Mouse (Mus musculus) heart, embryonic 11.5 days (tissue): ENCODE measurements around the gene Tinag. TPM values are rescaled to one million over a fixed set of nuclear protein-coding genes. Genes with fewer than 3 reads are reported as not detected.
"Not testable (repeated sequence)": the region's sequence is repeated elsewhere in the genome, so short reads cannot be mapped to it uniquely, and the experiment has no call there.

Experiments
- ATAC-seq: fragments of 200-750 bp; cut with Nextera tagmentation; replicated peaks from 2 replicates; pipeline ENCODE4 v1.8.0; 2017; ENCODE audit warnings: moderate library complexity; ENCODE audit not compliant: insufficient number of reproducible peaks, low FRiP score, low TSS enrichment
- H3K27ac ChIP-seq: fragments of 300-500 bp; sonication (generic); 2 replicates; pipeline ENCODE4 v1.5.1; 2014; ENCODE audit warnings: mild to moderate bottlenecking, low read depth, low read length
- H3K27me3 ChIP-seq: fragments of 300-500 bp; sonication (generic); 2 replicates; pipeline ENCODE4 v1.6.1; 2014; ENCODE audit warnings: mild to moderate bottlenecking, low read length, mixed read lengths; ENCODE audit not compliant: control insufficient read depth, insufficient read depth
- H3K36me3 ChIP-seq: fragments of 300-500 bp; sonication (generic); 2 replicates; pipeline ENCODE4 v1.6.1; 2014; ENCODE audit warnings: mild to moderate bottlenecking, low read length, moderate library complexity, mixed read lengths; ENCODE audit not compliant: control insufficient read depth, insufficient read depth
- H3K4me1 ChIP-seq: fragments of 300-500 bp; sonication (generic); 2 replicates; pipeline ENCODE4 v1.6.1; 2014; ENCODE audit warnings: low read length; ENCODE audit not compliant: control insufficient read depth, insufficient read depth
- H3K4me2 ChIP-seq: fragments of 300-500 bp; sonication (generic); 2 replicates; pipeline ENCODE4 v1.6.1; 2014; ENCODE audit warnings: mild to moderate bottlenecking, moderate library complexity
- H3K4me3 ChIP-seq: fragments of 300-500 bp; sonication (generic); 2 replicates; pipeline ENCODE4 v1.5.1; 2014; ENCODE audit warnings: low read depth, low read length
- H3K9ac ChIP-seq: fragments of 300-500 bp; sonication (generic); 2 replicates; pipeline ENCODE4 v1.6.1; 2014; ENCODE audit warnings: mild to moderate bottlenecking, low read depth, low read length, moderate library complexity
- H3K9me3 ChIP-seq: fragments of 300-500 bp; sonication (generic); replicated peaks from 2 replicates; pipeline ENCODE4 v1.6.1; 2016; ENCODE audit warnings: low read length; ENCODE audit not compliant: control insufficient read depth
- WGBS: fragments of 180-500 bp; shearing (Covaris S2); extraction: QIAGEN DNeasy Blood & Tissue Kit; methylation state at CpG from one replicate; pipeline ENCODE4 v1.1.7; 2014; ENCODE audit not compliant: insufficient replicate concordance; 5-methylcytosine and 5-hydroxymethylcytosine counted together
- polyA plus RNA-seq: library from polyadenylated mRNA; unstranded; fragments of >200 nt; fragmentation: Nextera tagmentation; extraction: Ambion mirVana; gene quantifications from 2 replicates; pipeline ENCODE4 v1.2.1, GENCODE M21; 2014

The Tinag gene
- not detected in 2 replicates for polyA plus RNA-seq

DNA sequence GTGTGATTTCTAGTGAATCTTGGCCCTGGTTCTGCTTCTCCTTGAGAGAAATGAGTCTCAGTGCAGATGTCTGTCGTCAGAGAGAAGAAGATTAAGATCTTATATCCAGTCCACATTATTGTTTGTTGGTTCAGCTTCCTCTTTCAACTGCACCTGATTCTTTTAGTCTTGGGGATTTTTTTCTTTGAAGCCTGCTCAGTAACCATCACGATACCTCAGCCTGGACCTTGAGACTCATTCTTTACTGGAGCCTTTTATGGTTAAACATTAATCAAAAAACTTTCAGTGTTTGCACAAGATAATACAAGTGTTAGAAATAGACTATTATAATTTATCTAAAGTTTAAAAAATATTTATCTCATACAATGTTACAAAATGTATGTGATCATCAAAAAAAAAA, at the start of gene Tinag:
Gene Tinag (minus strand): TSS at position 210 of the 400 bp plus-strand sequence.
- Histone ChIP-seq H3K27ac (no peak within 1 kb of the TSS), H3K9ac (no peak within 1 kb of the TSS), H3K4me1 (no peaks in the 10 kb centered on the region), H3K27me3 (no peaks in the 10 kb centered on the region), H3K4me3 (no peak within 1 kb of the TSS), H3K9me3 (no peaks in the 10 kb centered on the region), H3K36me3 (no peaks in the 10 kb centered on the region), H3K4me2 (no peak within 1 kb of the TSS)
- no peak for ATAC-seq
- 68% methylated on average over 2 of the region's 2 CpGs for WGBS

DNA sequence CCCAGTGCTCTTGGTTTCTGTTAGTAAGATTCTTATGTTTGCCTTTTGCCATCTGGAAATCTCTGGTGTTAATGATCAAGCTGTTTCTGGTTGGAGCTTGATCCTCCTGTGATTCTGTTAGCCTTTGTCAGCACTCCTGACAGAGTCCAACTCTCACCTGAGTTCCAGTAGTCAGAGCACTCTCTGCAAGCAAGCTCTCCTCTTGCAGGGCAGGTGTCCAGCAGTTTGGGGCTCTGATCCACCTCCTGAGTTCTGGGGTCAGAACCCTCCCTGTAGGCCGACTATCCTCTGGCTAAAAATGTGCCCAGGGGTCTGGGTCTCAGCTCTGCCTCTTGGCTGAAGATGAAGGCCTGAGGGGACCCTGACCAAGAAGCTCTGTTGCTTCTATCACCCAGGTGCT, 37.6 kb upstream of the Tinag start:
- not testable (repeated sequence) for ATAC-seq, H3K27ac ChIP-seq, H3K4me2 ChIP-seq, H3K4me3 ChIP-seq, H3K9me3 ChIP-seq, H3K27me3 ChIP-seq, H3K4me1 ChIP-seq, H3K36me3 ChIP-seq, H3K9ac ChIP-seq
- 86% methylated on average over 1 of the region's 1 CpGs for WGBS

- Histone ChIP-seq H3K4me2 (no peak overlapping the region), H3K36me3 (no peaks in the 10 kb centered on the region), H3K27ac (no peak overlapping the region), H3K4me3 (no peak overlapping the region), H3K9me3 (no peaks in the 10 kb centered on the region), H3K9ac (no peak overlapping the region), H3K27me3 (no peaks in the 10 kb centered on the region), H3K4me1 (no peaks in the 10 kb centered on the region)
- WGBS: 67% methylated on average over 2 of the region's 2 CpGs
- no peak for ATAC-seq
Observed at GRCm38 (mm10) chr9:77071676-77072075, 26.1 kb upstream of the Tinag start.

- WGBS: 54% methylated on average over 4 of the region's 4 CpGs
Observed at GRCm38 (mm10) chr9:77056611-77057010, 11.0 kb upstream of the Tinag start.

DNA sequence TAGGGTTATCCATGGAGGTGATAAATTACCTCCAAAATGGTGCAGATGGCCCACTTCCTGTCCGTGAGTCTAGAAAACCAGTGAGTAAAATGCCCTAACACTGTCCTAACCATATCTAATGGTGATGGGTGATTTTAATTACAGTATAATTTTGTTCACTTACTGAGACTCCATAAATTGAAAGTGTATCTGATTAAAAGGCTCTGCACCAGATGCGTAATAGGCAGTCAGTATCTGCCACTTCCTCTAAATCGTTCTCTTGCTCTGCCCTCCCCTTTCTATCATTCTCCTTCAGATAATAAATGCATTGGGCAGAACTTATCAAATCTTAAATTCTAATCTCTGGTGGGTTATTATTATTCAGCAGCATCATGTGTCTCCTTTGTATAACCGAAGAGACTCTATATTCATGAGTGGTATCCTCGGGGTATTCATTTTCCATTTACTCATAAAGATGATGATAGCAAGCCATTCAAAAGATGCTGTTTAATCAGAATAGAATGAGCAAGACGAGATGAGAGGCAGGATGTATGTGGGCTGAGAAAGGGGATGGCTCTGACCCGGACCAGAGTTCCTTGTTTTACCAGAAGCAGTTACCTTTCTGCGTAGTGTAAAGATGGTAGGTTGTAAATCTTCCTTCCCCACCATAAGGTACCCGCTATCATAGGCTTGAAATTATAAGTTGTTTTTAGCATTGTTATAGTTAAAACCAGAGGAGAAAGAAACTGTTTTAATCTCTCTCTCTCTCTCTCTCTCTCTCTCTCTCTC, 9.0 kb upstream of the Tinag start:
- H3K36me3 ChIP-seq: no peaks in the 10 kb centered on the region
- H3K4me2 ChIP-seq: no peak overlapping the region
- ATAC-seq: no peak
- H3K9me3 ChIP-seq: no peaks in the 10 kb centered on the region
- 77% methylated on average over 9 of the region's 9 CpGs for WGBS
- no peaks in the 10 kb centered on the region for H3K27me3 ChIP-seq
- H3K9ac ChIP-seq: no peak overlapping the region
- H3K4me1 ChIP-seq: no peaks in the 10 kb centered on the region
- H3K4me3 ChIP-seq: no peak overlapping the region
- no peak overlapping the region for H3K27ac ChIP-seq

More at GRCm38 (mm10) chr9:77056611-77057010, 11.0 kb upstream of the Tinag start:
- no peaks in the 10 kb centered on the region for H3K27me3 ChIP-seq
- H3K9ac ChIP-seq: no peak overlapping the region
- no peak for ATAC-seq
- no peaks in the 10 kb centered on the region for H3K4me1 ChIP-seq
- H3K9me3 ChIP-seq: no peaks in the 10 kb centered on the region
- no peaks in the 10 kb centered on the region for H3K36me3 ChIP-seq
- no peak overlapping the region for H3K27ac ChIP-seq
- H3K4me2 ChIP-seq: no peak overlapping the region
- H3K4me3 ChIP-seq: no peak overlapping the region

DNA sequence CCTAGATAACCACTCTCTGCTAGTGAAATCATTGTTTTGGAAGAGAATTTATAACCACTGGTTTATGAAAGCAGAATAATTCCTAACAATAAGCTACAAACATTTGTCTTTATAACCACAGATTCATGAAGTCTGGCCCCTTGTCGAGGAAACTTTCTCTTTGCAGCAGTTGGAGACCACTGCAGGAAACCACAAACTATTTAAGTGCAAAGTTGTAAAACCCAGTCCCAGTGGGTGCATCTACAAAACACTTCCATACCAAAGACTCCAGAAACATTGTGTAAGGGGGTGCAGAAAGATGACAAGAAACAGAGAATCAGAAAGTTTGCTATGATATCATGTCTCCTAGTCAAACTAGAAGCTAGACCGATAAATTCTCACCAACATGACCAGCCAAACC, 5.8 kb upstream of the Tinag start:
- H3K9me3 ChIP-seq: no peaks in the 10 kb centered on the region
- no peaks in the 10 kb centered on the region for H3K27me3 ChIP-seq
- H3K4me1 ChIP-seq: no peaks in the 10 kb centered on the region
- 69% methylated on average over 2 of the region's 2 CpGs for WGBS
- no peak overlapping the region for H3K4me3 ChIP-seq
- ATAC-seq: no peak
- H3K4me2 ChIP-seq: no peak overlapping the region
- H3K27ac ChIP-seq: no peak overlapping the region
- H3K36me3 ChIP-seq: no peaks in the 10 kb centered on the region
- H3K9ac ChIP-seq: no peak overlapping the region

GRCm38 (mm10) chr9:77049669-77050068, 4.1 kb upstream of the Tinag start:
- ATAC-seq: no peak
- Histone ChIP-seq H3K27ac (no peak overlapping the region), H3K4me1 (no peaks in the 10 kb centered on the region), H3K4me2 (no peak overlapping the region), H3K4me3 (no peak overlapping the region), H3K9ac (no peak overlapping the region), H3K36me3 (no peaks in the 10 kb centered on the region), H3K27me3 (no peaks in the 10 kb centered on the region), H3K9me3 (no peaks in the 10 kb centered on the region)
- 80% methylated on average over 2 of the region's 2 CpGs for WGBS

DNA sequence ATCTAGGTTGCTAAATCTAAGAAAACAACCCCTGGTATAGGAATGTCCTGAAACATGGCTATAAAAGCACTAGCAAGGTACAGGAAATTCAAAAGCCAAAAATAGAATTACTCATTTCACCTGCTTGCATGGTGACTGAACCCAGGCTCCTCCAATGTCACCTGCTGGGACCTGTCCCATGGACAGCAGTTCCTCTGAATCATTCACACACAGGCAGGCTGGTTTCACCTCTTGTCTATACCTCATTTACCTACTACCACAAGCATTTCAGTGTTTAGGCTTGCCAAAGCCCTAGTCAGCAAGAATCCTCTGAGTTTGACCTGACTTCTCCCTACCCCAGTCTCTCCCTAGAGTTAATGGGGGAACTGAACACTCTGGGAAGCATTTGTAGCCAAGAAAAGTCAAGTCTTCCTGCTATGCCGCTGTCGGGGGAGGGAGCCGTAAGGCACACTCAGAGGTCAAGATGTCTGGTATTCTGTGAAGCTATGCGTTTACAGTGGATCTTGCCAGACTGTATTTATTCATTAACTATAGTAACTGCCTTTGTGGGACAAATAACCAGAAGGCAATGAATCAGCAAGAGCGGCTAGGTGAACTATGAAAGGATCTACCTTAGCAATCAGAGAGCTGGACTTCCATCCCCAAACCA, 597 bp upstream of the Tinag start:
- no peak overlapping the region for H3K4me3 ChIP-seq
- no peak overlapping the region for H3K27ac ChIP-seq
- no peak for ATAC-seq
- H3K4me2 ChIP-seq: no peak overlapping the region
- H3K9me3 ChIP-seq: no peaks in the 10 kb centered on the region
- H3K4me1 ChIP-seq: no peaks in the 10 kb centered on the region
- H3K27me3 ChIP-seq: no peaks in the 10 kb centered on the region
- H3K36me3 ChIP-seq: no peaks in the 10 kb centered on the region
- H3K9ac ChIP-seq: no peak overlapping the region
- 79% methylated on average over 5 of the region's 5 CpGs for WGBS

- no peak overlapping the region for H3K27ac ChIP-seq
- H3K9ac ChIP-seq: no peak overlapping the region
- H3K4me2 ChIP-seq: no peak overlapping the region
- WGBS: 23% methylated on average over 2 of the region's 2 CpGs
- no peak for ATAC-seq
- H3K4me1 ChIP-seq: no peaks in the 10 kb centered on the region
- no peaks in the 10 kb centered on the region for H3K36me3 ChIP-seq
- no peaks in the 10 kb centered on the region for H3K27me3 ChIP-seq
- H3K9me3 ChIP-seq: no peaks in the 10 kb centered on the region
- H3K4me3 ChIP-seq: no peak overlapping the region
Observed at GRCm38 (mm10) chr9:77035361-77035760, 10.2 kb downstream of the Tinag start.
